8 mouse cellular contexts compared by ENCODE assay signal in genomic region chr13:41302716-41303115, GRCm38 (mm10). TPM values are rescaled to one million over a fixed set of nuclear protein-coding genes. Genes with fewer than 3 reads are reported as not detected.
DNase-seq lines count a peak whose midpoint lies in the region; ATAC-seq lines count a peak whose summit lies in the region.

No protein-coding gene starts in this region.

- ATAC-seq in cerebellum, adult (ENCODE audit: insufficient number of reproducible peaks, low FRiP score, low TSS enrichment) = no peak

- peak; percentile 25 for DNase-seq in cerebellum, adult 11 months
- peak; percentile 78 for DNase-seq in T-cell, adult 2 months (ENCODE audit: low spot score)
- DNase-seq in cerebellum, postnatal 4 days (ENCODE audit: low spot score in 2 of 2) = peak; percentile 54 to 77
- peak; percentile 47 to 79 for DNase-seq in heart, adult 9 months (ENCODE audit: low spot score in 2 of 2)
- DNase-seq in layer of hippocampus, postnatal 36 days = peak; percentile 66 to 70
- peak; percentile 72 for DNase-seq in mesoderm, embryonic 11.5 days (ENCODE audit: low read depth, low spot score)
- peak; percentile 76 to 91 for DNase-seq in spleen, postnatal 4 days (ENCODE audit: low spot score in 2 of 2)

RNA-seq across cellular contexts. Expression of gene Gm17364, which starts 28.9 kb away (rescaled TPM):
- not detected for total RNA-seq in layer of hippocampus, postnatal 36 days (2021)

RNA-seq across cellular contexts. Expression of gene Smim13, which starts 53.1 kb away (rescaled TPM):
- 100 to 1,000 TPM; 140 to 159 TPM for total RNA-seq in layer of hippocampus, postnatal 36 days (2021)

Comparison
In these comparisons a context has a peak if more than half of its experiments do, and no peak if none do; other contexts are left out.
1. DNase-seq: peak in every context shown above with its lines; median percentile 84 in spleen, postnatal 4 days; 78 in T-cell, adult 2 months; 72 in mesoderm, embryonic 11.5 days; 68 in layer of hippocampus, postnatal 36 days; 66 in cerebellum, postnatal 4 days; 63 in heart, adult 9 months; 25 in cerebellum, adult 11 months.